8 mouse cellular contexts compared by ENCODE assay signal in the genomic region with DNA sequence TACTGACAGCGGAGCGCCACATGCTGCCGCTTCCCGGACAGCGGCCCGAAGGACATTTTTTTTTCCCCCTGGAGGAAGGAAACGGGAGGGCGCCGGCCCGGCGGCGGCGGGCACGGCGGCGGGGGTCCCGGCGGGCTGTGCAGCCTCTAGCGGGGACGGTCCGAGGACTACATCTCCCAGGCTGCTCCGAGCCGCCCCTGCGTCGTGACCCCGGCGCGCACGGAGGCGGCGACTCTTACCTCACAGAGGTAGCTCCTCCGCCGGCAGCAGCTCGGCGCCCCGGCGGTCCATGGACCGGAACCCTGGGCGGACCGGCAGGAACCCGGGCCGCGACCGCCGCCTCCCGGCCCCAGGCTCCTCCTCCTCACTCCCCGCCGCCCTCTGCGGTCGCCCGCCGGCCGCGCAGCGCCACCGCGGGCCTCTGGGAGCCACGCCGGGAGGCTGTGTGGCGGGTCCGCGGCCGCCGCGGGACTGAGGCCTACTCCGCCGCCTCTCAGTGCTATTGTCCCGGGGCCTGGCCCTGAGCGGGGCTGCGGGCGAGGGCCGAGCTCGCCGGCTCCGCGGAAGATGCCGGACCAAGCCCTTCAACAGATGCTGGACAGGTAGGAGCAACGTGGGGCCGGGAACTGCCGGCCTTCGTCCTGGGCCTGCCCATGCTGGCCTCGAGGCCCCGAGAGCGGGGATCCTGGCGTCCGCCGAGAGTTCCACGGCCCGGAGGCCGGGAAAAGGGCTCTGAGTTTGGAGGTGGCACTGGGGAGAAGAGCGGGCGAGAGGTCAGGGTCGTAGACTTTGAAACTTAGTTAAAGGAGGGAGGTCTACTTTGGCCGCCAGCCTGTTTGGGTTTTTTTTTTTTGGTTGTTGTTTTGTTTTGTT. TPM values are rescaled to one million over a fixed set of nuclear protein-coding genes. Genes with fewer than 3 reads are reported as not detected.
DNase-seq lines count a peak whose midpoint lies in the region; ATAC-seq and TF ChIP-seq lines count a peak whose summit lies in the region.

March5 (plus strand) TSS at position 241 of the 873 bp plus-strand sequence.

- H3K9me3 ChIP-seq in heart, embryonic 10.5 days = no peaks in the 10 kb centered on the region
- H3K9me3 ChIP-seq in kidney, embryonic 15.5 days (replicated peaks) = no peaks in the 10 kb centered on the region
- no peaks in the 10 kb centered on the region for H3K9me3 ChIP-seq in limb, embryonic 15.5 days
- H3K9me3 ChIP-seq in midbrain, postnatal 0 days (ENCODE audit: low read length) = no peaks in the 10 kb centered on the region

- H3K79me3 ChIP-seq in C2C12 (ENCODE audit: low read depth) = peaks cover 39% of the 10 kb centered on the region

- peak; percentile 3 for TF ChIP-seq CTCF in C2C12 (IDR thresholded peaks at IDR 0.05; ENCODE audit: control insufficient read depth, insufficient read depth, insufficient read length)
- no peak for TF ChIP-seq CTCF in embryonic fibroblast, embryonic 13.5 days (IDR thresholded peaks at IDR 0.05; ENCODE audit: borderline replicate concordance, insufficient read depth, low read length)
- peak; percentile 18; the same call in 1 of the 2 replicates for TF ChIP-seq CTCF in midbrain, postnatal 0 days (IDR thresholded peaks at IDR 0.05)

- peak within 1 kb of the TSS; percentile 99 for H3K4me3 ChIP-seq in C2C12 (ENCODE audit: insufficient read depth, poor library complexity, severe bottlenecking)
- peak within 1 kb of the TSS; percentile 97 for H3K4me3 ChIP-seq in embryonic fibroblast, embryonic 13.5 days (ENCODE audit: insufficient read depth, low read length)
- peak within 1 kb of the TSS; percentile 99 for H3K4me3 ChIP-seq in heart, embryonic 10.5 days
- peak within 1 kb of the TSS; percentile 97 for H3K4me3 ChIP-seq in kidney, embryonic 15.5 days (replicated peaks)
- H3K4me3 ChIP-seq in limb, embryonic 15.5 days = peak within 1 kb of the TSS; percentile 66
- H3K4me3 ChIP-seq in midbrain, postnatal 0 days (ENCODE audit: low read depth, low read length) = peak within 1 kb of the TSS; percentile 100

- peaks cover 28% of the 10 kb centered on the region for H3K36me3 ChIP-seq in C2C12 (ENCODE audit: control insufficient read depth, insufficient read depth)
- H3K36me3 ChIP-seq in heart, embryonic 10.5 days = peaks cover 26% of the 10 kb centered on the region
- H3K36me3 ChIP-seq in kidney, embryonic 15.5 days = peaks cover 22% of the 10 kb centered on the region
- peaks cover 19% of the 10 kb centered on the region for H3K36me3 ChIP-seq in limb, embryonic 15.5 days
- no peaks in the 10 kb centered on the region for H3K36me3 ChIP-seq in midbrain, postnatal 0 days (ENCODE audit: insufficient read depth, low read length)

- under 1% methylated on average over 93 of the region's 94 CpGs for WGBS in heart, embryonic 10.5 days
- under 1% methylated on average over 91 of the region's 94 CpGs for WGBS in kidney, embryonic 15.5 days
- under 1% methylated on average over 72 of the region's 94 CpGs for WGBS in limb, embryonic 15.5 days
- WGBS in midbrain, postnatal 0 days = under 1% methylated on average over 65 of the region's 94 CpGs

- peak; percentile 58 for TF ChIP-seq POLR2A in embryonic fibroblast, embryonic 13.5 days (IDR thresholded peaks at IDR 0.05; ENCODE audit: low read depth, low read length)

- peak; percentile 99 for ATAC-seq in kidney, embryonic 15.5 days (replicated peaks; ENCODE audit: low FRiP score)
- peak; percentile 94 for ATAC-seq in limb, embryonic 15.5 days (ENCODE audit: insufficient number of reproducible peaks, low FRiP score, low TSS enrichment, low read depth)
- ATAC-seq in midbrain, postnatal 0 days (ENCODE audit: low FRiP score) = peak; percentile 98

- H3ac ChIP-seq in C2C12 (ENCODE audit: control insufficient read depth, insufficient read length, low read depth) = peak within 1 kb of the TSS; percentile 100

- H3K4me1 ChIP-seq in embryonic fibroblast, embryonic 13.5 days (ENCODE audit: control insufficient read depth, insufficient read depth, low read length) = peaks cover 5% of the 10 kb centered on the region
- peaks cover 15% of the 10 kb centered on the region for H3K4me1 ChIP-seq in heart, embryonic 10.5 days
- peaks cover 19% of the 10 kb centered on the region for H3K4me1 ChIP-seq in kidney, embryonic 15.5 days
- H3K4me1 ChIP-seq in limb, embryonic 15.5 days = peaks cover 13% of the 10 kb centered on the region
- H3K4me1 ChIP-seq in midbrain, postnatal 0 days (ENCODE audit: insufficient read depth, low read length) = no peaks in the 10 kb centered on the region

- peaks cover 50% of the 10 kb centered on the region for H3K79me2 ChIP-seq in C2C12 (ENCODE audit: control insufficient read depth, insufficient read depth)

- peak within 1 kb of the TSS; percentile 98 for H3K4me2 ChIP-seq in kidney, embryonic 15.5 days
- H3K4me2 ChIP-seq in limb, embryonic 15.5 days = peak within 1 kb of the TSS; percentile 92
- H3K4me2 ChIP-seq in midbrain, postnatal 0 days (ENCODE audit: low read depth, low read length, poor library complexity, severe bottlenecking) = peak within 1 kb of the TSS; percentile 82

- H3K27me3 ChIP-seq in C2C12 (ENCODE audit: control insufficient read depth, insufficient read depth, insufficient read length) = no peaks in the 10 kb centered on the region
- no peaks in the 10 kb centered on the region for H3K27me3 ChIP-seq in heart, embryonic 10.5 days (ENCODE audit: insufficient read depth, poor library complexity, severe bottlenecking)
- H3K27me3 ChIP-seq in kidney, embryonic 15.5 days = no peaks in the 10 kb centered on the region
- H3K27me3 ChIP-seq in limb, embryonic 15.5 days = no peaks in the 10 kb centered on the region
- H3K27me3 ChIP-seq in midbrain, postnatal 0 days (ENCODE audit: insufficient read depth, low read length) = no peaks in the 10 kb centered on the region

- peak; percentile 96 for DNase-seq in brain, adult 2 months (ENCODE audit: low read depth, low spot score)
- peak; percentile 94 for DNase-seq in heart, embryonic 10.5 days (ENCODE audit: low spot score)
- peak; percentile 91 for DNase-seq in midbrain, postnatal 0 days (ENCODE audit: low spot score)
- DNase-seq in spleen, postnatal 14 days (ENCODE audit: low spot score in 2 of 2) = peak; percentile 79 to 81

- H3K27ac ChIP-seq in embryonic fibroblast, embryonic 13.5 days (ENCODE audit: insufficient read depth, low read length) = peak within 1 kb of the TSS; percentile 92
- H3K27ac ChIP-seq in heart, embryonic 10.5 days = peak within 1 kb of the TSS; percentile 98
- peak within 1 kb of the TSS; percentile 91 for H3K27ac ChIP-seq in kidney, embryonic 15.5 days
- peak within 1 kb of the TSS; percentile 90 for H3K27ac ChIP-seq in limb, embryonic 15.5 days
- H3K27ac ChIP-seq in midbrain, postnatal 0 days (ENCODE audit: low read depth, low read length) = peak within 1 kb of the TSS; percentile 83

- peak within 1 kb of the TSS; percentile 94 for H3K9ac ChIP-seq in kidney, embryonic 15.5 days
- peak within 1 kb of the TSS; percentile 85 for H3K9ac ChIP-seq in limb, embryonic 15.5 days
- H3K9ac ChIP-seq in midbrain, postnatal 0 days (replicated peaks; ENCODE audit: low read length, poor library complexity, severe bottlenecking) = peak within 1 kb of the TSS; percentile 91

TF ChIP-seq in C2C12, 6 proteins besides CTCF, POLR2A, EP300 and RAD21:
- TF ChIP-seq MYOD1 (IDR thresholded peaks at IDR 0.05; ENCODE audit: control insufficient read depth, insufficient read length, low read depth) = no peak
- no peak for TF ChIP-seq MAX (IDR thresholded peaks at IDR 0.05)
- no peak for TF ChIP-seq MYOG (IDR thresholded peaks at IDR 0.05; ENCODE audit: control insufficient read depth, extremely low read depth, insufficient read length)
- no peak for TF ChIP-seq CEBPB (IDR thresholded peaks at IDR 0.05; ENCODE audit: low read depth)
- TF ChIP-seq USF1 (IDR thresholded peaks at IDR 0.05; ENCODE audit: low read depth) = no peak
- TF ChIP-seq FOSL1 (IDR thresholded peaks at IDR 0.05; ENCODE audit: insufficient read depth, low read length, poor library complexity, severe bottlenecking) = no peak

RNA-seq across cellular contexts. Expression of gene March5, which starts in this region (rescaled TPM):
- polyA plus RNA-seq in C2C12 (2012; fragmentation: generic; extraction: Trizol) = 55.7 TPM
- 165 and 189 TPM in 2 replicates for polyA plus RNA-seq in embryonic fibroblast, embryonic 13.5 days (2011; ENCODE audit: insufficient read length, low read depth, missing spikeins)
- 79.0 and 95.9 TPM in 2 replicates for polyA plus RNA-seq in heart, embryonic 10.5 days (2016; fragmentation: Nextera tagmentation; extraction: Ambion mirVana)
- 88.4 and 95.6 TPM in 2 replicates for polyA plus RNA-seq in kidney, embryonic 15.5 days (2015; fragmentation: Nextera tagmentation; extraction: Ambion mirVana)
- 66.5 and 80.5 TPM in 2 replicates for polyA plus RNA-seq in limb, embryonic 15.5 days (2015; fragmentation: Nextera tagmentation; extraction: Ambion mirVana)
- 79.9 and 83.1 TPM in 2 replicates for total RNA-seq in midbrain, postnatal 0 days (2014; rRNA removed)
- polyA plus RNA-seq in midbrain, postnatal 0 days (2015; fragmentation: Nextera tagmentation; extraction: Ambion mirVana) = 89.0 and 97.0 TPM in 2 replicates

Comparison
In these comparisons a context has a peak if more than half of its experiments do, and no peak if none do; other contexts are left out.
1. Peak in every context shown above with its lines: DNase-seq, ATAC-seq, H3K4me3 ChIP-seq and H3K27ac ChIP-seq.